Mouse (Mus musculus): ENCODE results near the gene Hs6st1.

The Hs6st1 gene

GRCm38 (mm10) chr1:36083554-36083953, 15.4 kb downstream of the Hs6st1 start:
- DNase-seq (ENCODE audit: low spot score) = no peak

GRCm38 (mm10) chr1:36085069-36085468, 16.9 kb downstream of the Hs6st1 start:
- DNase-seq (ENCODE audit: low spot score) = no peak

- DNase-seq (ENCODE audit: low spot score) = no peak
These were observed 20.2 kb downstream of the Hs6st1 start for GRCm38 (mm10) chr1:36088367-36088766.

DNA sequence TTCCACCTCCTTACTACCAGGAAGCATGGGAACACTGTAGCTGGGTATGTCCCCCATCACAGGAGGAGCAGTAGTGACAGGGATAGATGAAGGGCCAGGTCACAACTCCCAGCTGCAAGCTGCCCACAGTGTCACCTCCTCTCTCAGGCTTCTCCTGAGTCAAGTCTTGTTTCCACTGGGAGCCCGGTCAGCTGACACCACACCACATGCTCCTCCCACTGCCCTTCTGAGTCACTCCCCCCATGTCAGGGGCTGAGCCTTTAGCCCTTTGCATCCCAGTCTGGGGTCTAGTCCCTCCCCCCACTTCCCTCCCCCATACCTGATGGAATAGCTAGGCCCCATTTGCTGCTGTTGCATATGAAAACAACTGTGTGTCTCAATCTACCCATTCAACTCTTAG, 21.3 kb downstream of the Hs6st1 start:
- peak; percentile 38 for DNase-seq (ENCODE audit: low spot score)

DNA sequence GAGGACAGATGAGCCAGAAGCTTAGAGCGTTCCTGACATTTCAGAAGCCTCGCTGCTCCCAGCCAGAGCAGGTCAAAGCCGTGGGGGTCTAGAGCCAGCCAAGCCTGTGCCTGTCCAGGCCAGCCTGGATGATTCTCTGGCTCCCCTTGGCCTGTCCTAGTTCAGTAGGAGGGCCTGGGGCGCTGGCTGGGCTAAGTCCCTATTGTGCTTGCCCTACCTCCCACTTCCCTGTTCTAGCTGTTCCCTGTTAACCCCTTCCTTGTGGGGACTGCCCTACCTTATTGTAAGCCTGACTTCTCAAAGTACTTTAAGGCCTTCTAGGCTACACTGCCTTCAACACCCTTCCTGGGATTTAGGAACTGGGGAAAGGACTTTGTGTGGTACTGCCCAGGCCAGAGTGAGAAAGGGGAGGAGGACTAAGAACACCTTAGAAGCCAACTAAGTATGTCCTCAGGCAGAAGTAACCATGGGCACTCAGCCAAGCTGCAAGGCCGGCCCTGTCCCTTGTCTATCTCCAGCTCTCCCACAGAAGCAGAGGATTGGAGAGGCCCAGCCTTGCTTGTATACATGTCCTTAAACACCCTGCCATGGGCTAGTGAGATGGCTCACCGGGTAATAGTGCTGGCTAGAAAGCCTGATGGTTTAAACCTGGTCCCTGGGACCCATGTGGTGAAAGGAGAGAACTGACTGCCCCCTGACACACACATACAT, 22.0 kb downstream of the Hs6st1 start:
- no peak for DNase-seq (ENCODE audit: low spot score)

GRCm38 (mm10) chr1:36090722-36091110, 22.5 kb downstream of the Hs6st1 start:
- no peak for DNase-seq (ENCODE audit: low spot score)

DNA sequence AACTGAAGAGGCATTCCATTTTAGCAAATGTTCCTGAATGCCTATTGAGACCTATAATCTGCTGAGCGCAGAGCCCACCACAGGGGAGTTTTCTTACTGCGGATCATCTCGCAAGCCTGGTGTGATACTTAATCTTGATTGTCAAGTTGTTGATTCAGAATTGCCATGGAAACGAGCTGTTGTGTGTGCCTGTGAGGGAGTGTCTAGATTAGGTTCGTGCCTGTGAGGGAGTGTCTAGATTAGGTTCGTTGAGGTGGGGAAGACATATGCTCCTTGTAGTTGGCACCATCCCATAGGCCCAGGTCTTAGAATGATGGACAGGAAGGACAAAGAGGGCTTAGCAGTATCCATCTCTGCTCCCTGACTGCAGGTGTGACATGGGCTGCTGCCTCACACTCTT, 23.0 kb downstream of the Hs6st1 start:
- DNase-seq (ENCODE audit: low spot score) = peak; percentile 21

DNA sequence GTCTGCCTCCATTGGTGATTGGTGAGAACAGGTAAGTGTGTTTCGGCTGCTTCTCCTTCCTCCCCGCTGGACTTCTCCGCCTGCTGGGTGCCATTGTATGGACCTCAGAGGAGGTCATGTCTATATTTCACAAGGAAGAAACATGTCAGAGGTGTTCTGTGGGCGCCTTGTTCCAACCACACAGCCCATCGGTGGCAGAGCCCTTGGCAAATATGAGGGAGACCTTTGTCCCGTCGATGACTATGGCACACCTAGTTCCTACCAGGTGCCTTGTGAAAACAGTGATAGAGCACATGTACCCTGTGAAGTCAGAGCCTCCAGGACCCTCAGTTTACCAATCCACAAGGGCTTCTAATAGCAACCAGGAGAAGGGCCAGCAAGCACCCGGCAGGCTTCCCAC, 25.5 kb downstream of the Hs6st1 start:
- no peak for DNase-seq (ENCODE audit: low spot score)

DNA sequence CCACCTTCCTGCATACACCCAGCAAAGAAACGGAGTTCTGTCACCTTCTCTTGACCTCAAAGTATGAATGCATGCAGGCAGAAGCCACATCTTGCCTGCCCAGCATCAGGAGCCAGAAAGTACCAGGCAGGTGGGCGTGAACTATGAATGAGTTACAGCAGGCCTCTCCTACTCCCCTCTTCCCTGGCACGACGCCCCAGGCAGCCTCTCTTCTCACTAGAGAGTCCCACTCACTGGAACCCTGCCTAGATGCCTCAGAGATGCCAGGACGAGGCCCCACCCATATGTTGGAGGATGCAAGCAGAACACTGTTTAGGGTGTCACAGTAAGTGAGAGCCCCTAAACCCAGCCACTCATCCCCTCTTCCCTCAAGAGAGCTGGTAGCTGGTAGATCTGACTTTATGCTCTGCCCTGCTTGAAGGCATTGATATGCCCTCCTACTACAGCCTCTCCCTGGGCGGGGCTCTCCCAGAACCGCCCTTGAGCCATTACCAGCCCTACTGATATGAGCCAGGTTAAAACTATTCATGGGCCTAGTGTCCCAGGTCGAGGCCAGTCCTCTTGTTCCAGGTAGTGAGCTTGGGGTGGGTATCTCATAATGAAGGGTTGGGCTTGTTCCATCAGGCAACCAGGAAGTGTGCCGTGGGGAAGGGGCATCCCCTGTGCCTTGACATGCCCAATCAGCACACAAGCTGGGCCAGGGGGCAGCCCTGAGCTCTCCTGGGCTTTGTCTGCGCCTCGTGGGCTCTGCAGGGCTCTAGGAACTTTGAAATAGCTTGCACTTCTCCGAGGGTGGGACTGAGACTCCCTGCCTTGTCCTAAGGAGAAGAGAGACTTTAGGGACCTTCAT, 27.4 kb downstream of the Hs6st1 start:
- DNase-seq (ENCODE audit: low spot score) = no peak

DNA sequence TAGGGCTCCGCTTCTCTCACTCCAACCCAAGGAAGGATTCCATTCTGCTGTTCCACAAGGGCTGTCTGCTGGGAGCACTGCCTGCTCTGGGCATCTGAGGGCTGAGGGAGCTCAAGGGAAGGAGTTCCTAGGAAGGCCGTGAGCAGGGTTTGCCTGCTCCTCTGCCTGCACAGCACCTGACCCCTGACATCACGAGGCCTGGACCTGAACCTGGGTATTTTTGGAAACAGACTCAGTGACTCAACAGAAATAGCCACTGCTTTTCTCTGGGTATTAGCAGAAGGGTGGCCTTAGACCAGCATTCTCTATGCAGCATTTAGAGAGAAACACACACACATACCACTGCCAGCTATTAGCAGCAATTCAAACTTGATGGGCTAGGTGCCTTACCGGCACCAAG, 30.2 kb downstream of the Hs6st1 start:
- DNase-seq (ENCODE audit: low spot score) = no peak

DNA sequence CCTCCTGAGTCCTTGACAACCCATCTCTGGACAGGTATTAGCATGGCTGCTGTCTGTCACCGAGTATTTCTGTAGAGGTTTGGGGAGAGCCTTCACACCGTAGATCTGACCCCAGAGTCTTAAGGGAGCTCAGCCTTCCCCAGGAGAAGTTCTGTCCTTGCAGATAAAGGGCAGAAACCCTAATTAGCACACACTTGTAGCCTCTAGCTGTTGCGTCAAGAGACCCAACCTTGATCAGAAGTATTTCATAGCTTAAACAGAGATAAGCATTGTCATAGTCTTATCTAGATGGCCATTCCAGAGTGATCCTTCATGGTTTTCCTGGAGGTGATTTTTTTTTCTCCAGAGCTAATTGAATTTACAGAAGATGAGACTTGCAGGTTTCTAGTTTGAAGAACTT, 32.2 kb downstream of the Hs6st1 start:
- no peak for DNase-seq (ENCODE audit: low spot score)

- no peak for DNase-seq (ENCODE audit: low spot score)
These were observed 37.9 kb downstream of the Hs6st1 start for GRCm38 (mm10) chr1:36105917-36106706.

DNA sequence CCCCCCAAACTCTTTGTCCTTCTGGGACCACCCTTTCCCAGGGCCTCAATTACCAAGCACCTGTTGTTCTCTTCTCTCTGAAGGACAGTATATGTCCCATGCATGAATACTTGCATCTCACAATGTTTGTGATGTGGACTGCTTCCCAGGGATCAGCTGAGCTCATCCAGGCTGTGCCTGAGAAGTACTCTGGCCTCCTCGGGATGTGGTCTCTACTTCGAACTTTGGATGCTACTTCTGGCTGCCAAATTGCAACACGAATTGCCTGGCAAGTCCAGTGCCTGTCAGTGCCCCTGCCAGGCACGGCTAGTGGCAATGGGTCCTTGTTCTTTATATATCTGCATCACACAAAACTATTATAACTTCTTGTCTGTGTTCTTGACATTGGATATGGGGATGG, 41.8 kb downstream of the Hs6st1 start:
- DNase-seq (ENCODE audit: low spot score) = no peak

- DNase-seq (ENCODE audit: low spot score) = no peak
These were observed 44.5 kb downstream of the Hs6st1 start for GRCm38 (mm10) chr1:36112665-36113064.

- DNase-seq (ENCODE audit: low spot score) = no peak
These were observed 45.5 kb downstream of the Hs6st1 start for GRCm38 (mm10) chr1:36113670-36114069.

- no peak for DNase-seq (ENCODE audit: low spot score)
These were observed 46.6 kb downstream of the Hs6st1 start for GRCm38 (mm10) chr1:36114844-36115243.

DNA sequence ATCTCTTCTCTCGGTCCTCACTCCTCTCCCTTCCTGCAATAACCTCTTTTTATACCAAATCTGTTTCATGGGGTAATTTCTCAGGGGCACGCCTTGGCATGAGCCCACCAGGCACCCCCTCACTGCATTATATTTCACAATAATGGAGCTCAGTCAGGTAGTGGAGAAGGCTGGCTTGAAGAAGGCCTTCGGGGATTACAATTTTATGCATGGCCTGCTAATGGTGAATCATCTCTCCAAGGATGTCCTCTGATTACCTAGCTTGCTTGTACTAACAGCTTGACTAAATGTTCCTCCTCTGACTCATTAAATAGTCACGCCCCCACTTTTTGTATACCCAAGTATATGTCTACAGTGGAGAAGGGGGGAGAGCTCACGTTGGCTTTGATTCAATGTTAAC, 48.3 kb downstream of the Hs6st1 start:
- DNase-seq (ENCODE audit: low spot score) = no peak

- DNase-seq (ENCODE audit: low spot score) = no peak
These were observed 50.0 kb downstream of the Hs6st1 start for GRCm38 (mm10) chr1:36118061-36118685.

DNA sequence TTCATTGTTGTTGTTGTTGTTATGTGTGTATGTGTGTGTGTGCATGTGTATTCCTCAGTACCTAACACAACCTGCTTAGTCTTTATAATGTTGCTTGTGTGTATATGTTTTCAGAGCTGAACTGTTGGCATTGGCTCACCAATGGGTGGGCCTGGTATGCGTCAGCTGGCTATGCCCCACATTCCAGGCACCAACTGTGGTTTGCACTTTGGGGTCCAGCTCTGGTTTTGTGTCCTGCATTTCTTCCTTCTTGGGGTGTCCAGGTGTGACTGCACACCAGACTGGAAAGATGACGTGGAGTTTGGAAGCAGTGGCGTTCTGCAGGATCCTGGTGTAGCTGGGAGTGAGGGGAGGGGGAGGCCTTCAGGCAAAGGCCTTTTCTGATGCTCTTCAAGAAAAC, 50.8 kb downstream of the Hs6st1 start:
- no peak for DNase-seq (ENCODE audit: low spot score)

- no peak for DNase-seq (ENCODE audit: low spot score)
These were observed 51.2 kb downstream of the Hs6st1 start for GRCm38 (mm10) chr1:36119426-36119825.

GRCm38 (mm10) chr1:36121172-36121571, 53.0 kb downstream of the Hs6st1 start:
- DNase-seq (ENCODE audit: low spot score) = no peak

DNA sequence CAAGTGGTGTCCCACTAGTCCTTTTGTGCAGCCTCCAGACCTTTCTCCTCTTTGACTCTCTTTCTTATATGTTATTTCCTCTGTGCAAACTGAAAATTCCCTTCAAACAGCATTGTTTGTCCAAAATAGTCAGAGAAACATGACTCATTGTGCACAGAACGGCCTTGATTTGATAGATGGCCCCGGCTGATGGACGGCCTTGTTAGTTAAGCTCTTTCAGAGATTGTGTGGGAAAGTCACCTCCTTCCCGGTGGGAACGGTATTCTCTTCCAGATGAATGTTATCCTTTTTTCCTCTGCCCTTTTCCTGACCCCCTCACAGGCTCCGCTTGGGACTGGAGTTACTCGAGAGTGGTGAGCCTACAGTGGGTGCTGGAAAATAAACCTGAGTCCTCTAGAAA, 56.9 kb downstream of the Hs6st1 start:
- no peak for DNase-seq (ENCODE audit: low spot score)
